Mouse (Mus musculus) hematopoietic stem cell, adult 5-6 weeks (primary cell): ENCODE measurements at regions not wholly inside any gene's neighbourhood (a gene's known extent, or its start where the extent isn't known, plus 50 kb on each side); places are given as distances from the start of the nearest gene placed in this dataset.

ENCODE experiments used
- ATAC-seq, 2 experiments: fragments of 125-278 bp in 1 of 2; replicated peaks in 1 of 2; 2 replicates each; pipeline ENCODE4 v1.8.0; 2016 to 2017; ENCODE audit warnings: inconsistent platforms in 2 of 2, mild to moderate bottlenecking in 2 of 2, moderate number of reproducible peaks in 2 of 2, low read depth in 1 of 2, moderate TSS enrichment in 1 of 2; ENCODE audit not compliant: low FRiP score in 2 of 2, poor library complexity in 2 of 2, severe bottlenecking in 2 of 2, insufficient read depth in 1 of 2, low TSS enrichment in 1 of 2

GRCm38 (mm10) chr4:47919576-47919975, 125.4 kb upstream of the Nr4a3 start:
- no peak for ATAC-seq

GRCm38 (mm10) chr4:47931464-47931863, 113.5 kb upstream of the Nr4a3 start:
- no peak for ATAC-seq

DNA sequence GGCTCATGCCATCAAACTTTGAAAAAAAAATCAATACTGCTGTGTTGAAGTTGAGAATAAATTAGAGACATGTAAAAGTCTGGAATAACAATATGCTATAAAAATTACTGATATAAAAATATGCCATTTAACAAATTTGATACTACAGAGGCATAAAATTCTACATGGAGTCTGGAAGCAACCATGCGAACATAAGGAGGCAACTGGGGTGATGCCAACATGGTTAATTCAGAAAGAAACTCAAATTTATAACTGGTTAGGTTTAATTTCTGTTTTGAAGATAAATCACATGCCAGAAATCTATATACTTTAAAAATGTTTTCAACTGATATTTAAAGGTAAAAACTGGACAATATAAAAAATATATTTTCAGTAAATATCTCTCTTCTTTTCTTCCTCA, 111.4 kb upstream of the Nr4a3 start:
- no peak for ATAC-seq

DNA sequence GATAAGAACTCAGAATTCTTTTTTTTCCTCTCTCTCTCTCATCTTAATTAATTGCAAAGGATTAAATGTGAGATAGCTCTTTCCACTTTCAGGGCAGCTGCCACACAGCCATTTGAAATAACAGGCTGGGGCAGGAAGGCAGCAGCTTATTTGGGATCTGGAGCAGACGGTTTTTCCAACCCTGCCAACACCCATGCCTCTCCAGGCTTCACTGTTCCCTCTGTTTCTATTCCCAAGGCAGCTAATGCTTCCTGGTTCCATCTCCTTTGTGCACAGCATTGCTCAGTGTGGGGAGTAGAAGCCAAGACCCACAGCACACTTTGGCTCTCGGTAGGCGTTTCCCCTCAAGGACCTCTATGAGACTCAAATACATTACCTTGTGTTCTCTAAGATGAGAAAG, 109.4 kb upstream of the Nr4a3 start:
- no peak for ATAC-seq

DNA sequence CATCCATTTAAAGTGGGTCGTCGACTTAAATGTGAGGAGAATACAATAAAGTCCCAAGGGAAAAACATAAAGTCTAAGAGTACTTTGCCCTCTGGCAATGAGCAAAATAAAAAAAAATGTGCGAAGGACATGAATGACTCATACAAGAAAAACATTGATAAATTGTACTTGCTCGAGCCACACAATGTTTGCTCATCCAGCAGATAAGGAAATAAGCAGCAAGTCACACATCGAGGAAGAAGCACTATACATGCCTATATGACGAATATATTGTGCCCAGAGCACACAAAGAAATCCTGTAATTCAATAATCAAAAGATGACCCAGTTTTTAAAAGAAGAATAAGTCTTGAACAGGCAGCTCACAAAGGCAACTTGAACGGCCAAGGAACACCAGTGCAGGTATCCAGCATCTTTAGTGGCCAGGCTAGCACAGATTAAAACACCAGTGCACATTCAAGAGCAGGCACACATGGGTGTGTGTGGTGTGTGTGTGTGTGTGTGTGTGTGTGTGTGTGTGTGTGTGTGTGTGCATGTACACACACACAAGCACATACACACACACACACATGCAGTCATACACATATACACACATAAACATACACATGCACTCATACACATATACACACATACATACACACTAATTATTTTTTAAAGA, 108.4 kb upstream of the Nr4a3 start:
- ATAC-seq = no peak

DNA sequence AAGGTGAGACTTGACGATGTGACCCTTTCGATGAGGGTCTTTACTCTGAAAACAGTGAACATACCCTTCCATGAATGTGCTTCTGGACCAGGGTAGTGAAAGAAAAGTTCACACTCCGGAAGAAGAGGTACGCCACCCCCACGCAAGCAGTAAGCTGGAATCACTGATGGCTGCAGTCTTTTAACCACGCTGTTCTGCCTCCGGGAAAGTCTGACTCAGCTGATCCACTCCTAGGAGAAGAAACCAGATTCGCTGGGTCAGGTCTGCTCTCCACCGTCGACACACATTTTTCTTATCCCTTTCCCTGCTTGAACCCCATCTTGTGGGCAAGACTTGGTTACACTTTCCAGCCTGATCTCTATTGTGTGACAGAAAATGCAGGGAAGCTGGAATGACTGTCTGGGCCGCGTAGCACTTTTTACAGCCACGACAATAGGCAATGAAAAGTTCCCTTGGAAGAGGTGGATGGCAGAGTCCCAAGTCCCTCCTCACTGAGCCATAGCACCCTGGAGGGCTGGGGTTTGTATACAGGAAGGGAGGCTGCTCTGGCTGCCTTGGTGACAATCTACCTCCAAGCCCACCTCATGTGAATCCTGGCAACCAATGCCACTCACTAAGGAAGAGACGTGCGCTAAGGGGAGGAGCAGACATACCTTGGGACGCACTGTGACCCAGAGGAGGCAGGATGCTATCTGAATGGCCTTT, 96.9 kb upstream of the Nr4a3 start:
- ATAC-seq = peak; percentile 30 to 61; a peak in 3 of 4 replicates

GRCm38 (mm10) chr4:47948789-47949188, 96.2 kb upstream of the Nr4a3 start:
- peak; percentile 67 to 72 for ATAC-seq

DNA sequence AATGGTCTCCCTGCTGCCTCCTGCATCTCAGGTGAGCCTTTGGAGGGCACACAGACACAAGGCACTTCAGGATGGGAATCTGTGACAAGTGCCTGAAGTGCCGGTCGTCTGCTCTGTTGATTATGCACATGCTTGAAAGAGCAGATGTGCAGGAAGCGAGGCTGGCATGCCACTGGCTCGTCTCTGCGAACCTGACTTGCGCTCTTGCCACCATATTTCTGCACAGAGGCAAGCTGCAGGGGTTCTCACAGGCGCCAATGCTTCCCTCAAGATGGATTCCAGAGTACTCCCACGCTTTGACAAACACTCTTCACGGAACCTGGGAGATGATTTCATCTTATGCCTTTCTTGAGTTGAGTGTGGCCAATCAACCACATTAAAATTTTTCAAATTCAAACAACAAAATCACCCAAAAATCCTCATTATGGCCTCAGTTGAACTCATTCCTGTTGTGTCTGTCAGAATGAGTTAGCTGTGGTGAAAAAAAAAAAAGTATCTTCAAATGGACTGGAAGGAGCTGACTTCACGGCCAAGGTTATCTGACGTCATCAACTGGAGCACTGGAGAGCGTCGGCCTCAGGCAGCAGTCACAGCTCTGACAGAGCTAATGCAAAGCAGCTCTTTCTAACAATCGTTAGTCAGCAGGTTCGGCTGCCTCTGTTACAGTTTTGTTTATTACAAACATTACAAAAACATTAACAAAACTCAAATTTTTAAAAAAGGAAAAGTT, 90.2 kb upstream of the Nr4a3 start:
- ATAC-seq = no peak

- peak; percentile 76 to 82 for ATAC-seq
Observed at GRCm38 (mm10) chr4:47964630-47965029, 80.3 kb upstream of the Nr4a3 start.

GRCm38 (mm10) chr4:47971861-47972260, 73.1 kb upstream of the Nr4a3 start:
- peak in 1 of 2 experiments; percentile 53; a peak in 2 of 4 replicates for ATAC-seq

- ATAC-seq = 0 out of 4 replicates have a peak, but pooled peaks of 1 of the 2 experiments have one; percentile 17
Observed at GRCm38 (mm10) chr4:47979579-47980313, 65.2 kb upstream of the Nr4a3 start.
